8 mouse cellular contexts compared by ENCODE assay signal in genomic region chr14:3048727-3049512, GRCm38 (mm10). TPM values are rescaled to one million over a fixed set of nuclear protein-coding genes. Genes with fewer than 3 reads are reported as not detected.
DNase-seq lines count a peak whose midpoint lies in the region; ATAC-seq and TF ChIP-seq lines count a peak whose summit lies in the region.
"Not testable (repeated sequence)": the region's sequence is repeated elsewhere in the genome, so short reads cannot be mapped to it uniquely, and the experiment has no call there.

TSS of gene Gm2897 (plus strand) at chr14:3049285.

- not testable (repeated sequence) for H3K36me3 ChIP-seq in E14TG2a.4 (ENCODE audit: insufficient read depth, low read length); forebrain, embryonic 10.5 days (replicated peaks); heart, embryonic 13.5 days; intestine, postnatal 0 days (ENCODE audit: control insufficient read depth, insufficient read depth); limb, embryonic 11.5 days (ENCODE audit: control insufficient read depth, insufficient read depth, low read length)

- not testable (repeated sequence) for ATAC-seq in heart, embryonic 13.5 days (ENCODE audit: extremely low read depth, insufficient number of reproducible peaks, low FRiP score, low TSS enrichment); intestine, postnatal 0 days; limb, embryonic 11.5 days (ENCODE audit: insufficient number of reproducible peaks, low FRiP score, low TSS enrichment, low read depth)

- H3K4me1 ChIP-seq in E14TG2a.4 (replicated peaks; ENCODE audit: low read depth, low read length); forebrain, embryonic 10.5 days; heart, embryonic 13.5 days; intestine, postnatal 0 days (replicated peaks; ENCODE audit: control insufficient read depth, insufficient read depth, low read length); limb, embryonic 11.5 days (ENCODE audit: control insufficient read depth, insufficient read depth, low read length): not testable (repeated sequence)

- H3K9ac ChIP-seq in heart, embryonic 13.5 days = peak within 1 kb of the TSS; percentile 77
- H3K9ac ChIP-seq in intestine, postnatal 0 days (ENCODE audit: low read depth, low read length) = not testable (repeated sequence)
- H3K9ac ChIP-seq in limb, embryonic 11.5 days (ENCODE audit: low read length) = peak within 1 kb of the TSS; percentile 45

- peak within 1 kb of the TSS; percentile 78 for H3K4me2 ChIP-seq in heart, embryonic 13.5 days
- peak within 1 kb of the TSS; percentile 71 for H3K4me2 ChIP-seq in intestine, postnatal 0 days (replicated peaks; ENCODE audit: low read depth)
- peak within 1 kb of the TSS; percentile 61 for H3K4me2 ChIP-seq in limb, embryonic 11.5 days (ENCODE audit: low read depth, severe bottlenecking)

- not testable (repeated sequence) for TF ChIP-seq CTCF in E14TG2a.4 (conservative IDR thresholded peaks at IDR 0.05; ENCODE audit: low read length); intestine, postnatal 0 days (IDR thresholded peaks at IDR 0.05; ENCODE audit: low read depth)

- 2% methylated on average over 28 of the region's 40 CpGs for WGBS in forebrain, embryonic 10.5 days
- 6% methylated on average over 24 of the region's 40 CpGs for WGBS in heart, embryonic 13.5 days
- 14% methylated on average over 10 of the region's 40 CpGs for WGBS in intestine, postnatal 0 days
- WGBS in limb, embryonic 11.5 days = 6% methylated on average over 11 of the region's 40 CpGs

- H3K9me3 ChIP-seq in E14TG2a.4 (ENCODE audit: low read length); forebrain, embryonic 10.5 days; heart, embryonic 13.5 days; intestine, postnatal 0 days (ENCODE audit: control insufficient read depth); limb, embryonic 11.5 days (ENCODE audit: control insufficient read depth, low read length): not testable (repeated sequence)

- peak within 1 kb of the TSS; percentile 82 for H3K27ac ChIP-seq in forebrain, embryonic 10.5 days
- H3K27ac ChIP-seq in heart, embryonic 13.5 days (replicated peaks); intestine, postnatal 0 days (ENCODE audit: low read depth, low read length); limb, embryonic 11.5 days (replicated peaks; ENCODE audit: low read depth, low read length): not testable (repeated sequence)

- H3K4me3 ChIP-seq in E14TG2a.4 (replicated peaks; ENCODE audit: low read length) = peak within 1 kb of the TSS; percentile 57
- H3K4me3 ChIP-seq in forebrain, embryonic 10.5 days = peak within 1 kb of the TSS; percentile 57
- peak within 1 kb of the TSS; percentile 59 for H3K4me3 ChIP-seq in heart, embryonic 13.5 days
- peak within 1 kb of the TSS; percentile 32 for H3K4me3 ChIP-seq in intestine, postnatal 0 days (ENCODE audit: low read depth, low read length)
- peak within 1 kb of the TSS; percentile 40 for H3K4me3 ChIP-seq in limb, embryonic 11.5 days (ENCODE audit: low read depth, low read length)

- H3K27me3 ChIP-seq in E14TG2a.4 (ENCODE audit: insufficient read depth, low read length); forebrain, embryonic 10.5 days (ENCODE audit: poor library complexity, severe bottlenecking); heart, embryonic 13.5 days (replicated peaks); intestine, postnatal 0 days (replicated peaks; ENCODE audit: control insufficient read depth, insufficient read depth, low read length); limb, embryonic 11.5 days (ENCODE audit: control insufficient read depth, insufficient read depth, low read length): not testable (repeated sequence)

- DNase-seq in cerebellum, adult 8-10 months = peak; percentile 3
- DNase-seq in forebrain, embryonic 10.5 days (ENCODE audit: extremely low spot score, low spot score) = peak; percentile 52
- DNase-seq in limb, embryonic 11.5 days (ENCODE audit: low spot score) = peak; percentile 64
- peak; percentile 16 for DNase-seq in lung, postnatal 10 days
- peak; percentile 0 for DNase-seq in retina, embryonic 14.5 days (ENCODE audit: low spot score)

RNA-seq across cellular contexts. Expression of gene Gm2897, which starts in this region (rescaled TPM):
- 3.1 and 3.4 TPM in 2 replicates for polyA plus RNA-seq in forebrain, embryonic 10.5 days (2016; fragmentation: Nextera tagmentation; extraction: Ambion mirVana)
- 3.4 TPM in 2 replicates for polyA plus RNA-seq in heart, embryonic 13.5 days (2015; fragmentation: Nextera tagmentation; extraction: Ambion mirVana)
- polyA plus RNA-seq in intestine, postnatal 0 days (2015; fragmentation: Nextera tagmentation; extraction: Ambion mirVana) = 0.37 and 0.55 TPM in 2 replicates
- polyA plus RNA-seq in limb, embryonic 11.5 days (2014; fragmentation: Nextera tagmentation; extraction: Ambion mirVana) = 2.6 and 4.0 TPM in 2 replicates

Comparison
In these comparisons a context has a peak if more than half of its experiments do, and no peak if none do; other contexts are left out.
1. DNase-seq: peak in every context shown above with its lines; median percentile 64 in limb, embryonic 11.5 days; 52 in forebrain, embryonic 10.5 days; 16 in lung, postnatal 10 days; 3 in cerebellum, adult 8-10 months; 0 in retina, embryonic 14.5 days.